Mouse (Mus musculus) embryonic facial prominence, embryonic 13.5 days (tissue): Measurements from ENCODE around the gene Rnaset2b. TPM values are rescaled to one million over a fixed set of nuclear protein-coding genes. Genes with fewer than 3 reads are reported as not detected.
"Not testable (repeated sequence)": the region's sequence is repeated elsewhere in the genome, so short reads cannot be mapped to it uniquely, and the experiment has no call there.

ENCODE experiments used
- ATAC-seq: fragments of 200-750 bp; cut with Nextera tagmentation; 2 replicates; pipeline ENCODE4 v1.8.0; 2017; ENCODE audit warnings: low read depth; ENCODE audit not compliant: insufficient number of reproducible peaks, insufficient read depth, low FRiP score, low TSS enrichment
- H3K27ac ChIP-seq: fragments of 300-500 bp; sonication (generic); 2 replicates; pipeline ENCODE4 v1.5.1; 2015; ENCODE audit warnings: moderate library complexity, mild to moderate bottlenecking, inconsistent platforms
- H3K27me3 ChIP-seq: fragments of 300-500 bp; sonication (generic); 2 replicates; pipeline ENCODE4 v1.6.1; 2015; ENCODE audit warnings: mild to moderate bottlenecking, inconsistent platforms
- H3K36me3 ChIP-seq: fragments of 300-500 bp; sonication (generic); 2 replicates; pipeline ENCODE4 v1.6.1; 2015; ENCODE audit warnings: mild to moderate bottlenecking, inconsistent platforms
- H3K4me1 ChIP-seq: fragments of 300-500 bp; sonication (generic); 2 replicates; pipeline ENCODE4 v1.6.1; 2015; ENCODE audit warnings: inconsistent platforms
- H3K4me2 ChIP-seq: fragments of 300-500 bp; sonication (generic); 2 replicates; pipeline ENCODE4 v1.6.1; 2015; ENCODE audit warnings: moderate library complexity, mild to moderate bottlenecking, inconsistent platforms
- H3K4me3 ChIP-seq: fragments of 300-500 bp; sonication (generic); 2 replicates; pipeline ENCODE4 v1.5.1; 2015; ENCODE audit warnings: mild to moderate bottlenecking, inconsistent platforms
- H3K9ac ChIP-seq: fragments of 300-500 bp; sonication (generic); 2 replicates; pipeline ENCODE4 v1.6.1; 2015; ENCODE audit warnings: mild to moderate bottlenecking, inconsistent platforms
- H3K9me3 ChIP-seq: fragments of 300-500 bp; sonication (generic); 2 replicates; pipeline ENCODE4 v1.6.1; 2016; ENCODE audit warnings: inconsistent platforms
- WGBS: fragments of 180-500 bp; shearing (Covaris S2); methylation state at CpG from one replicate; pipeline ENCODE4 v1.1.7; 2015; ENCODE audit warnings: mixed read lengths; 5-methylcytosine and 5-hydroxymethylcytosine counted together
- polyA plus RNA-seq: library from polyadenylated mRNA; unstranded; fragments of >200 nt; fragmentation: Nextera tagmentation; extraction: Ambion mirVana; gene quantifications from 2 replicates; pipeline ENCODE4 v1.2.1, GENCODE M21; 2015

Rnaset2b gene
- polyA plus RNA-seq, 1 experiment from 2014 or later: 179 TPM

DNA sequence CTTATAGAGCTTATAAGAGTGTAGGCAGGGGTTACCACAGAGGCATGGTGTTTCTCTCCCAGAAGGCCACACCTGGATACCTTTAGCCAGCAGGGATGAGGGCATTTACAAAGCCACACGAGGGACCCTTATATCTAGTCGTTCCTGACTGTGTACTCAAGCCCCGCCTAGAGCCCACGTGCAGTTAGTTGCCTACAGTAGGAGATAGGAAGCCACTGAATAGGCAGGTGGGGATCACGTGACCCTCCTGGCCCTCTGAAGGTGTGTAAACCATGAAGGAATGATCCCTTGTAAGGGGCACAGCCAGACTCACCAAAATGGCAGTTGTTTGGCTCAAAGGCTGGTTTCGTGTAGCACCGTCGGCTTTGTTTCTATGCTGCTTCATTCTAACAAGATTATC lies 26.4 kb downstream of the Rnaset2b start:
- not testable (repeated sequence) for H3K4me1 ChIP-seq, H3K4me2 ChIP-seq, H3K9ac ChIP-seq, H3K27ac ChIP-seq, H3K36me3 ChIP-seq, H3K9me3 ChIP-seq, ATAC-seq, H3K27me3 ChIP-seq, H3K4me3 ChIP-seq
- 82% methylated on average over 8 of the region's 8 CpGs for WGBS

GRCm38 (mm10) chr17:6997778-6998490 lies 27.5 kb downstream of the Rnaset2b start:
- ATAC-seq, H3K36me3 ChIP-seq, H3K9me3 ChIP-seq, H3K27me3 ChIP-seq, H3K4me2 ChIP-seq, H3K27ac ChIP-seq, H3K4me1 ChIP-seq, H3K9ac ChIP-seq, H3K4me3 ChIP-seq: not testable (repeated sequence)
- 100% methylated on average over 1 of the region's 7 CpGs for WGBS

- not testable (repeated sequence) for H3K27ac ChIP-seq, ATAC-seq
- 85% methylated on average over 9 of the region's 12 CpGs for WGBS
These were observed 31.6 kb downstream of the Rnaset2b start for GRCm38 (mm10) chr17:7001790-7002585.

GRCm38 (mm10) chr17:7003392-7003791 lies 33.0 kb downstream of the Rnaset2b start:
- not testable (repeated sequence) for H3K27ac ChIP-seq, H3K9ac ChIP-seq, H3K27me3 ChIP-seq, ATAC-seq, H3K4me1 ChIP-seq, H3K9me3 ChIP-seq, H3K4me2 ChIP-seq, H3K36me3 ChIP-seq, H3K4me3 ChIP-seq
- WGBS: no CpG with 5 or more reads among the region's 3 CpGs

More at GRCm38 (mm10) chr17:7001790-7002585, 31.6 kb downstream of the Rnaset2b start:
- H3K27me3 ChIP-seq, H3K4me1 ChIP-seq, H3K36me3 ChIP-seq, H3K9me3 ChIP-seq, H3K4me3 ChIP-seq, H3K4me2 ChIP-seq, H3K9ac ChIP-seq: not testable (repeated sequence)

- not testable (repeated sequence) for H3K4me1 ChIP-seq, H3K4me2 ChIP-seq, H3K9me3 ChIP-seq, H3K36me3 ChIP-seq, H3K27me3 ChIP-seq, H3K27ac ChIP-seq, H3K9ac ChIP-seq, ATAC-seq, H3K4me3 ChIP-seq
- WGBS: 51% methylated on average over 3 of the region's 4 CpGs
These were observed 35.2 kb downstream of the Rnaset2b start for GRCm38 (mm10) chr17:7005646-7006045.

DNA sequence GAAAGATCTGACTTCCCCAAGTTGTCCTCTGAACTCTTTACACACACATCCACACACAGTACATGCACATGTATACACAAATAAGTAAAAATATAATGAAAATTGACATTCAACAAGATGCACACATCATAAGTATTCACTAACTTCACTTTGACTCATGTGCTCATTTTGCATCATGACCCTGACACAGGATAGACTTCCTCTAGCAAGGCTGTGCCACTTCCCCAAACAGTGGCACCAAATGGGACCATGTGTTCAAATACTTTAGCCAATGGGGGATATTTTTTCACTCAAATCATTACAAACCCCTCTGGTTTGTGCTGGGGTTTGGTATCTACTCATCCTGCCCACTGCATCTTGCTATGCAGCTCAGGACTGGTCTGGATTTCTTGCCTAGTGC lies 38.5 kb downstream of the Rnaset2b start:
- H3K4me3 ChIP-seq, H3K9ac ChIP-seq, H3K9me3 ChIP-seq, H3K36me3 ChIP-seq, H3K4me1 ChIP-seq, H3K4me2 ChIP-seq, H3K27ac ChIP-seq, H3K27me3 ChIP-seq, ATAC-seq: not testable (repeated sequence)

- H3K27me3 ChIP-seq, H3K27ac ChIP-seq, H3K9ac ChIP-seq, H3K36me3 ChIP-seq, H3K4me1 ChIP-seq, H3K9me3 ChIP-seq, ATAC-seq, H3K4me3 ChIP-seq, H3K4me2 ChIP-seq: not testable (repeated sequence)
- no CpG with 5 or more reads among the region's 7 CpGs for WGBS
These were observed 39.0 kb downstream of the Rnaset2b start for GRCm38 (mm10) chr17:7009440-7009839.

DNA sequence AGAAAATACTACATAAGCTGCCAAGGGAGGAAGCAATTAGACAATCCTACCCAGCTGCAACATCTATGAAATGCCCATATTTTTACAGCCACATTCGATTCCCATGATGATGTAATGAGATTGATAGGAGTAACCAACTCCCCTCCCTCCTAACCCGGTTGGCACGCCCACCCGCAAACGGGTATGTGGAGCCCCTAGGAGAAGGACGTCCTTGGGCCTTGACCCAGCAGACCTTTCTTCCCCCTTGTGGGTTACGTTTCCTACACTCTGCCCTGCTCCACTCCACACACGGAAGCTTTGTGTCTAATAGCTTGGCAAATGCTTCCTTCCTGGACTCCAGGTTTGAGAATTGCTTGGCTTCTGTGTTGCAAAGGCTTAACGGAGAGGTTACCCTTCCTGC lies 39.5 kb downstream of the Rnaset2b start:
- H3K9me3 ChIP-seq, H3K4me1 ChIP-seq: not testable (repeated sequence)
- WGBS: 46% methylated on average over 6 of the region's 9 CpGs

GRCm38 (mm10) chr17:7014190-7014589 lies 43.8 kb downstream of the Rnaset2b start:
- ATAC-seq, H3K9me3 ChIP-seq, H3K4me3 ChIP-seq, H3K4me1 ChIP-seq, H3K36me3 ChIP-seq, H3K4me2 ChIP-seq, H3K27ac ChIP-seq, H3K9ac ChIP-seq, H3K27me3 ChIP-seq: not testable (repeated sequence)
- WGBS: no CpG with 5 or more reads among the region's 1 CpGs

More for the DNA sequence above, 39.5 kb downstream of the Rnaset2b start:
- not testable (repeated sequence) for H3K4me2 ChIP-seq, H3K36me3 ChIP-seq, ATAC-seq, H3K9ac ChIP-seq, H3K4me3 ChIP-seq, H3K27ac ChIP-seq, H3K27me3 ChIP-seq

DNA sequence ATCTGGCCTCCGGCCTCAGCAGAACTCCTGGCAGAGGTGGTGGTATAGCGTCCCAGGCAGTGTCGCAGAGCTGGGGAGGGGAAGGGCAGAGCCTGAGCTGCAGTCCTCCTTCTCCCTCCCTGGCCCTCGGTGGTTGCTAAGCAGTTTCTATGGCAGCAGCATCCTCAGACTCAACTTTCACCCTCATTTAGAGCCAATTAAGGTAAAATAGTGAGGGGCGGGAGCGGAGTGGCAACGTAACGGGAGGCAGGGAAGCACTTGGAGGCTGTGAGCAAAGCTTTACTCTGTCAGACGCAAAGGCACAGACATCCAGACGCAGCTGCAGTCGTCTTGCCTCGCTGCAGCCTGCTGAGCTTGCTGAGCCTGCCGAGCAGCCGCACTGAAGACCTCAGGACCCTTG lies 54.8 kb downstream of the Rnaset2b start, which contains the start of gene Gm1604a:
Gm1604a (plus strand) TSS at position 312 of the 400 bp plus-strand sequence.
- not testable (repeated sequence) for H3K36me3 ChIP-seq, H3K9me3 ChIP-seq, H3K9ac ChIP-seq, ATAC-seq, H3K4me2 ChIP-seq, H3K4me3 ChIP-seq, H3K4me1 ChIP-seq, H3K27ac ChIP-seq, H3K27me3 ChIP-seq
- WGBS: 13% methylated on average over 5 of the region's 14 CpGs

DNA sequence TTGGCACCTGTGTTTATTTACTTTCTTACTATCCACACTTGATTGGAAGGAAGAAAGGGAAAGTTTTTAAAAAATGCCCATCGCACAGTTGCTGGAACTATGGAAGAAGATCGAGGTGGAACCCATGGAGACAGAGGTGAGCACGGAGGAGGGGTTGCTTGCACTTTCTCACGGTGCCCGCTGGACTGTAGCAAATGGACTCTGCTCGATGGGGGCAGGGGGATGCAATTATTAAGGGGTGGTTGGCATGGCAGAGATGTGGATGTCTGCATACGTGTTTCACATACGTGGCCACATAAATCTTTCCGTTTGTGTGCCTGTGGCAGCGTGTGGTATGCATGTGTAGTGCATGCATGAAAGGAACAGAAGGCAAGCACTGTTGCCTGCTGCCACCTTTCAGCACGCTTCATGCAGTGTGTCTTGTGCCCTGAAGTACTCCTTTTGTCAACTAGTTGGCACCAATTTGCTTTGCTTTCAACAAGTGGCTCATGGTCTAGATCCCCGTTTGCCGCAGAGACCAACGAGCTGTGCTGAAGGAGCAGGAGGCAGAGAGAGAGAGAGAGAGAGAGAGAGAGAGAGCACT lies 55.4 kb downstream of the Rnaset2b start:
- H3K9ac ChIP-seq, H3K4me1 ChIP-seq, ATAC-seq, H3K36me3 ChIP-seq, H3K9me3 ChIP-seq, H3K4me3 ChIP-seq, H3K27ac ChIP-seq, H3K4me2 ChIP-seq, H3K27me3 ChIP-seq: not testable (repeated sequence)
- WGBS: 57% methylated on average over 3 of the region's 14 CpGs

GRCm38 (mm10) chr17:7030204-7030603 lies 59.8 kb downstream of the Rnaset2b start:
- ATAC-seq, H3K9ac ChIP-seq, H3K27me3 ChIP-seq, H3K27ac ChIP-seq, H3K4me1 ChIP-seq, H3K4me3 ChIP-seq, H3K4me2 ChIP-seq, H3K9me3 ChIP-seq, H3K36me3 ChIP-seq: not testable (repeated sequence)
- WGBS: 55% methylated on average over 7 of the region's 7 CpGs
